Mouse (Mus musculus): ENCODE data around the gene Kcnj9. TPM values are rescaled to one million over a fixed set of nuclear protein-coding genes. Genes with fewer than 3 reads are reported as not detected.

The Kcnj9 gene
- 0.01 and 0.08 TPM in 2 replicates for polyA plus RNA-seq (2012; rRNA removed)
- polyA plus RNA-seq (2014; fragmentation: Nextera tagmentation; extraction: Ambion mirVana), result not detected in 2 replicates

- ATAC-seq (ENCODE audit: low FRiP score, low read depth), result no peak
Observed at GRCm38 (mm10) chr1:172329131-172329530, at the start of gene Kcnj9. TSS of gene Kcnj9 (minus strand) at chr1:172329318.

DNA sequence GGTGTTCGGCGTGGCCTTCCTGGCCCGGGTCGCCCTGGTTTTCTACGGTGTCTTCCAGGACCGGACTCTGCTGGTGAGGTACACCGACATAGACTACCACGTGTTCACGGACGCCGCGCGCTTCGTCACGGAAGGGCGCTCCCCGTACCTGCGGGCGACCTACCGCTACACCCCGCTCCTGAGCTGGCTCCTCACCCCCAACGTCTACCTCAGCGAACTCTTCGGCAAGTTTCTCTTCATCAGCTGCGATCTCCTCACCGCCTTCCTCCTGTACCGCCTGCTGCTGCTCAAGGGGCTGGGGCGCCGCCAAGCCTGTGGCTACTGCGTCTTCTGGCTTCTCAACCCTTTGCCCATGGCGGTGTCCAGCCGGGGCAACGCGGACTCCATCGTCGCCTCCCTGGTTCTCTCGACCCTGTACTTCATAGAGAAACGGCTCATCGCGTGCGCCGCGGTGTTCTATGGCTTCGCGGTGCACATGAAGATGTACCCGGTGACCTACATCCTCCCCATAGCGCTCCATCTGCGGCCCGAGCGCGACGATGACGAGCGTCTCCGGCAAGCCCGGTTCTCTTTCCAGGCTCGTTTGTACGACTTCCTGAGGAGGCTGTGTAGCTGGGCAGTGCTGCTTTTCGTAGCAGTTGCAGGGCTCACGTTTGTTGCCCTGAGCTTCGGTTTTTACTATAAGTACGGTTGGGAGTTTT is 47.8 kb upstream of the Kcnj9 start:
- Histone ChIP-seq H3K4me2 (replicated peaks; ENCODE audit: low read depth, low read length, severe bottlenecking) (peak overlapping the region; percentile 97), H3K27ac (replicated peaks; ENCODE audit: low read depth, low read length) (peak overlapping the region; percentile 61), H3K9me3 (ENCODE audit: control insufficient read depth, low read length) (no peaks in the 10 kb centered on the region), H3K9ac (ENCODE audit: low read depth, low read length, severe bottlenecking) (peak overlapping the region; percentile 77), H3K36me3 (ENCODE audit: control insufficient read depth, insufficient read depth, low read length) (peaks cover 16% of the 10 kb centered on the region), H3K4me1 (ENCODE audit: control insufficient read depth, insufficient read depth, low read length) (peaks cover 12% of the 10 kb centered on the region), H3K4me3 (replicated peaks; ENCODE audit: low read length) (peak overlapping the region; percentile 98), H3K27me3 (ENCODE audit: control insufficient read depth, insufficient read depth, low read length) (no peaks in the 10 kb centered on the region)
- WGBS, result 3% methylated on average over 61 of the region's 62 CpGs
- no peak for TF ChIP-seq POLR2A (IDR thresholded peaks at IDR 0.05; ENCODE audit: borderline replicate concordance, extremely low read depth, insufficient read depth, insufficient read length)
- DNase-seq (ENCODE audit: low spot score) (no peak), ATAC-seq (ENCODE audit: low FRiP score, low read depth) (peak; percentile 41)

More at GRCm38 (mm10) chr1:172329131-172329530, at the start of gene Kcnj9:
- TF ChIP-seq POLR2A (IDR thresholded peaks at IDR 0.05; ENCODE audit: borderline replicate concordance, extremely low read depth, insufficient read depth, insufficient read length), result no peak
- no peak within 1 kb of the TSS for H3K4me3 ChIP-seq (replicated peaks; ENCODE audit: low read length)
- peaks cover 39% of the 10 kb centered on the region for H3K27me3 ChIP-seq (ENCODE audit: control insufficient read depth, insufficient read depth, low read length)
- H3K27ac ChIP-seq (replicated peaks; ENCODE audit: low read depth, low read length), result no peak within 1 kb of the TSS
- no peak for DNase-seq (ENCODE audit: low spot score)
- H3K36me3 ChIP-seq (ENCODE audit: control insufficient read depth, insufficient read depth, low read length), result no peaks in the 10 kb centered on the region
- peaks cover 3% of the 10 kb centered on the region; the same call in 1 of the 2 replicates for H3K4me1 ChIP-seq (ENCODE audit: control insufficient read depth, insufficient read depth, low read length)
- WGBS, result 41% methylated on average over 9 of the region's 9 CpGs
- H3K4me2 ChIP-seq (replicated peaks; ENCODE audit: low read depth, low read length, severe bottlenecking), result no peak within 1 kb of the TSS
- no peak within 1 kb of the TSS for H3K9ac ChIP-seq (ENCODE audit: low read depth, low read length, severe bottlenecking)
- 0 out of 2 replicates have a peak, but pooled peaks cover 3% of the 10 kb centered on the region for H3K9me3 ChIP-seq (ENCODE audit: control insufficient read depth, low read length)

- peak; percentile 89; the same call in 1 of the 2 replicates for TF ChIP-seq POLR2A (IDR thresholded peaks at IDR 0.05; ENCODE audit: borderline replicate concordance, extremely low read depth, insufficient read depth, insufficient read length)
- peaks cover 12% of the 10 kb centered on the region for H3K4me1 ChIP-seq (ENCODE audit: control insufficient read depth, insufficient read depth, low read length)
- H3K4me2 ChIP-seq (replicated peaks; ENCODE audit: low read depth, low read length, severe bottlenecking), result peak within 1 kb of the TSS; percentile 97
- peak within 1 kb of the TSS; percentile 98 for H3K4me3 ChIP-seq (replicated peaks; ENCODE audit: low read length)
- peak; percentile 99 for ATAC-seq (ENCODE audit: low FRiP score, low read depth)
- peaks cover 9% of the 10 kb centered on the region for H3K36me3 ChIP-seq (ENCODE audit: control insufficient read depth, insufficient read depth, low read length)
- H3K9ac ChIP-seq (ENCODE audit: low read depth, low read length, severe bottlenecking), result peak within 1 kb of the TSS; percentile 77
- 0% methylated on average over 30 of the region's 39 CpGs for WGBS
- H3K27me3 ChIP-seq (ENCODE audit: control insufficient read depth, insufficient read depth, low read length), result no peaks in the 10 kb centered on the region
- H3K27ac ChIP-seq (replicated peaks; ENCODE audit: low read depth, low read length), result peak within 1 kb of the TSS; percentile 79
- H3K9me3 ChIP-seq (ENCODE audit: control insufficient read depth, low read length), result no peaks in the 10 kb centered on the region
- DNase-seq (ENCODE audit: low spot score), result peak; percentile 99
Observed at GRCm38 (mm10) chr1:172376198-172376667, 47.1 kb upstream of the Kcnj9 start, which contains the start of gene Pigm. TSS of gene Pigm (plus strand) at chr1:172376546.

DNA sequence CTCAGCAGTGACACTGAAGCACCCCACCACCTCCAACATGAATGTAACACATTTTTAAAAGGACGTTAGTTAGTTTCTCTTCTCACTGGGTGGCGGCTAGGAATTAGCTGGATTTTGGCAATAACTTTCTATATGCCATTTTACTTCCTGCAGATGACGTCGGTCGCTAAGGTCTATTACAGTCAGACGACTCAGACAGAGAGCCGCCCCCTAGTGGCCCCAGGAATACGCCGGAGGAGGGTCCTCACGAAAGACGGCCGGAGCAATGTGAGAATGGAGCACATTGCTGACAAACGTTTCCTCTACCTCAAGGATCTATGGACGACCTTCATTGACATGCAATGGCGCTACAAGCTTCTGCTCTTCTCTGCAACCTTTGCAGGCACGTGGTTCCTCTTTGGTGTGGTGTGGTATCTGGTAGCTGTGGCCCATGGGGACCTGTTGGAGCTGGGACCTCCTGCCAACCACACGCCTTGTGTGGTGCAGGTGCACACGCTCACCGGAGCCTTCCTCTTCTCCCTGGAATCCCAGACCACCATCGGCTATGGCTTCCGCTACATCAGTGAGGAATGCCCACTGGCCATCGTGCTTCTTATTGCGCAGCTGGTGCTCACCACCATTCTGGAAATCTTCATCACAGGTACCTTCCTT is 39.8 kb upstream of the Kcnj9 start:
- H3K9me3 ChIP-seq (ENCODE audit: control insufficient read depth, low read length), result no peaks in the 10 kb centered on the region
- WGBS, result 30% methylated on average over 23 of the region's 23 CpGs
- no peak overlapping the region for H3K9ac ChIP-seq (ENCODE audit: low read depth, low read length, severe bottlenecking)
- H3K4me2 ChIP-seq (replicated peaks; ENCODE audit: low read depth, low read length, severe bottlenecking), result no peak overlapping the region
- no peaks in the 10 kb centered on the region for H3K36me3 ChIP-seq (ENCODE audit: control insufficient read depth, insufficient read depth, low read length)
- no peaks in the 10 kb centered on the region for H3K27me3 ChIP-seq (ENCODE audit: control insufficient read depth, insufficient read depth, low read length)
- no peak overlapping the region for H3K27ac ChIP-seq (replicated peaks; ENCODE audit: low read depth, low read length)
- H3K4me3 ChIP-seq (replicated peaks; ENCODE audit: low read length), result no peak overlapping the region
- no peaks in the 10 kb centered on the region for H3K4me1 ChIP-seq (ENCODE audit: control insufficient read depth, insufficient read depth, low read length)
- TF ChIP-seq POLR2A (IDR thresholded peaks at IDR 0.05; ENCODE audit: borderline replicate concordance, extremely low read depth, insufficient read depth, insufficient read length), result no peak
- DNase-seq (ENCODE audit: low spot score) (peak; percentile 63), ATAC-seq (ENCODE audit: low FRiP score, low read depth) (peak; percentile 65; the same call in 1 of the 2 replicates)

DNA sequence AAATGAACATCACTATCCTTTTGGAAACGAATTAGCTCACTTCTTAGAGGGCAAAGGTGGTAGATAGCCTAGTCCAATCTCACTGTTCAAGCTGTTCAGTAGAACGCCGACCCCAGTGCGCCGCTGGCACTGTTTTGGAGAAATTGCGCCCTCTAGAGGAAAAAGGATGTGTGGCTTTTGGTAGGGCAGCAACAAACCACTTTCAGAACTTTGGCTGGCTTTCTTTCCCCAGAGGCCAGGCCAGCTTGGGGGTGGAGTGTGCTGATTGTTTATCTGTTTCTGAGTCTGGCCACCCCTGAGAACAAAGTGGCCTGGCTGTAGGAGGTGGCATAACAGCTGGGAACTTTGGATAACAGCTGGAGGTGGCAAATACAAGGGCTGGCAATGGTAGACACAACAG is 35.6 kb upstream of the Kcnj9 start:
- Histone ChIP-seq H3K4me3 (replicated peaks; ENCODE audit: low read length) (no peak overlapping the region), H3K4me1 (ENCODE audit: control insufficient read depth, insufficient read depth, low read length) (no peaks in the 10 kb centered on the region), H3K4me2 (replicated peaks; ENCODE audit: low read depth, low read length, severe bottlenecking) (no peak overlapping the region), H3K9me3 (ENCODE audit: control insufficient read depth, low read length) (no peaks in the 10 kb centered on the region), H3K9ac (ENCODE audit: low read depth, low read length, severe bottlenecking) (no peak overlapping the region), H3K27ac (replicated peaks; ENCODE audit: low read depth, low read length) (no peak overlapping the region), H3K36me3 (ENCODE audit: control insufficient read depth, insufficient read depth, low read length) (no peaks in the 10 kb centered on the region), H3K27me3 (ENCODE audit: control insufficient read depth, insufficient read depth, low read length) (no peaks in the 10 kb centered on the region)
- DNase-seq (ENCODE audit: low spot score) (peak; percentile 29), ATAC-seq (ENCODE audit: low FRiP score, low read depth) (no peak)
- TF ChIP-seq POLR2A (IDR thresholded peaks at IDR 0.05; ENCODE audit: borderline replicate concordance, extremely low read depth, insufficient read depth, insufficient read length), result no peak
- 14% methylated on average over 6 of the region's 6 CpGs for WGBS
